Mouse (Mus musculus): ENCODE measurements around the gene Pdcd2l. TPM values are rescaled to one million over a fixed set of nuclear protein-coding genes. Genes with fewer than 3 reads are reported as not detected.

Pdcd2l gene
- polyA plus RNA-seq, 1 experiment from 2014 or later = 56.2 TPM

- H3K36me3 ChIP-seq (ENCODE audit: control insufficient read depth, insufficient read depth, low read length) = peaks cover 9% of the 10 kb centered on the region
- no peaks in the 10 kb centered on the region for H3K27me3 ChIP-seq (ENCODE audit: control insufficient read depth, insufficient read depth, low read depth, low read length)
- H3K9me3 ChIP-seq (ENCODE audit: control insufficient read depth, low read length) = no peaks in the 10 kb centered on the region
- peak overlapping the region; percentile 83 for H3K4me2 ChIP-seq (ENCODE audit: low read depth, low read length)
- H3K4me3 ChIP-seq (ENCODE audit: low read length) = peak overlapping the region; percentile 81
- H3K27ac ChIP-seq (ENCODE audit: low read length) = peak overlapping the region; percentile 89
- 0% methylated on average over 19 of the region's 19 CpGs for WGBS
- ATAC-seq (ENCODE audit: low read depth) = peak; percentile 16; the same call in 1 of the 2 replicates
- H3K4me1 ChIP-seq (replicated peaks; ENCODE audit: control insufficient read depth, insufficient read depth, low read length) = peaks cover 32% of the 10 kb centered on the region
- H3K9ac ChIP-seq (ENCODE audit: low read length) = peak overlapping the region; percentile 88
Measured at GRCm38 (mm10) chr7:34229691-34230111, 33.2 kb upstream of the Pdcd2l start.

GRCm38 (mm10) chr7:34229153-34229552, 32.7 kb upstream of the Pdcd2l start:
- Histone ChIP-seq H3K27me3 (ENCODE audit: control insufficient read depth, insufficient read depth, low read depth, low read length) (no peaks in the 10 kb centered on the region), H3K4me2 (ENCODE audit: low read depth, low read length) (peak overlapping the region; percentile 83), H3K9ac (ENCODE audit: low read length) (peak overlapping the region; percentile 88), H3K27ac (ENCODE audit: low read length) (peak overlapping the region; percentile 89; the same call in 1 of the 2 replicates), H3K4me1 (replicated peaks; ENCODE audit: control insufficient read depth, insufficient read depth, low read length) (peaks cover 32% of the 10 kb centered on the region), H3K36me3 (ENCODE audit: control insufficient read depth, insufficient read depth, low read length) (peaks cover 12% of the 10 kb centered on the region), H3K4me3 (ENCODE audit: low read length) (peak overlapping the region; percentile 81), H3K9me3 (ENCODE audit: control insufficient read depth, low read length) (no peaks in the 10 kb centered on the region)
- ATAC-seq (ENCODE audit: low read depth) = no peak
- WGBS = 9% methylated on average over 5 of the region's 5 CpGs

- Histone ChIP-seq H3K27me3 (ENCODE audit: control insufficient read depth, insufficient read depth, low read depth, low read length) (no peaks in the 10 kb centered on the region), H3K36me3 (ENCODE audit: control insufficient read depth, insufficient read depth, low read length) (peaks cover 12% of the 10 kb centered on the region), H3K27ac (ENCODE audit: low read length) (no peak overlapping the region), H3K4me2 (ENCODE audit: low read depth, low read length) (peak overlapping the region; percentile 83), H3K9me3 (ENCODE audit: control insufficient read depth, low read length) (no peaks in the 10 kb centered on the region), H3K4me3 (ENCODE audit: low read length) (peak overlapping the region; percentile 22), H3K4me1 (replicated peaks; ENCODE audit: control insufficient read depth, insufficient read depth, low read length) (peaks cover 32% of the 10 kb centered on the region), H3K9ac (ENCODE audit: low read length) (peak overlapping the region; percentile 13; the same call in 1 of the 2 replicates)
- 26% methylated on average over 9 of the region's 9 CpGs for WGBS
- no peak for ATAC-seq (ENCODE audit: low read depth)
Measured at GRCm38 (mm10) chr7:34228641-34229040, 32.2 kb upstream of the Pdcd2l start.

GRCm38 (mm10) chr7:34226846-34227245, 30.4 kb upstream of the Pdcd2l start:
- 85% methylated on average over 12 of the region's 12 CpGs for WGBS
- no peak for ATAC-seq (ENCODE audit: low read depth)
- peaks cover 25% of the 10 kb centered on the region for H3K36me3 ChIP-seq (ENCODE audit: control insufficient read depth, insufficient read depth, low read length)
- H3K4me2 ChIP-seq (ENCODE audit: low read depth, low read length) = no peak overlapping the region
- no peaks in the 10 kb centered on the region; the same call in 1 of the 2 replicates for H3K9me3 ChIP-seq (ENCODE audit: control insufficient read depth, low read length)
- H3K27me3 ChIP-seq (ENCODE audit: control insufficient read depth, insufficient read depth, low read depth, low read length) = no peaks in the 10 kb centered on the region
- no peak overlapping the region for H3K9ac ChIP-seq (ENCODE audit: low read length)
- no peak overlapping the region for H3K4me3 ChIP-seq (ENCODE audit: low read length)
- peaks cover 26% of the 10 kb centered on the region for H3K4me1 ChIP-seq (replicated peaks; ENCODE audit: control insufficient read depth, insufficient read depth, low read length)
- no peak overlapping the region for H3K27ac ChIP-seq (ENCODE audit: low read length)

GRCm38 (mm10) chr7:34226086-34226485, 29.6 kb upstream of the Pdcd2l start:
- H3K4me2 ChIP-seq (ENCODE audit: low read depth, low read length) = no peak overlapping the region
- no peak overlapping the region for H3K4me3 ChIP-seq (ENCODE audit: low read length)
- WGBS = 64% methylated on average over 8 of the region's 8 CpGs
- no peaks in the 10 kb centered on the region; the same call in 1 of the 2 replicates for H3K9me3 ChIP-seq (ENCODE audit: control insufficient read depth, low read length)
- no peak overlapping the region for H3K9ac ChIP-seq (ENCODE audit: low read length)
- no peak for ATAC-seq (ENCODE audit: low read depth)
- H3K27ac ChIP-seq (ENCODE audit: low read length) = no peak overlapping the region
- H3K27me3 ChIP-seq (ENCODE audit: control insufficient read depth, insufficient read depth, low read depth, low read length) = no peaks in the 10 kb centered on the region
- peaks cover 26% of the 10 kb centered on the region for H3K4me1 ChIP-seq (replicated peaks; ENCODE audit: control insufficient read depth, insufficient read depth, low read length)
- peaks cover 32% of the 10 kb centered on the region for H3K36me3 ChIP-seq (ENCODE audit: control insufficient read depth, insufficient read depth, low read length)

- peaks cover 37% of the 10 kb centered on the region for H3K36me3 ChIP-seq (ENCODE audit: control insufficient read depth, insufficient read depth, low read length)
- no peaks in the 10 kb centered on the region for H3K27me3 ChIP-seq (ENCODE audit: control insufficient read depth, insufficient read depth, low read depth, low read length)
- H3K9ac ChIP-seq (ENCODE audit: low read length) = no peak overlapping the region
- 92% methylated on average over 6 of the region's 6 CpGs for WGBS
- H3K9me3 ChIP-seq (ENCODE audit: control insufficient read depth, low read length) = no peaks in the 10 kb centered on the region; the same call in 1 of the 2 replicates
- no peak for ATAC-seq (ENCODE audit: low read depth)
- no peak overlapping the region for H3K4me2 ChIP-seq (ENCODE audit: low read depth, low read length)
- H3K27ac ChIP-seq (ENCODE audit: low read length) = no peak overlapping the region
- no peak overlapping the region for H3K4me3 ChIP-seq (ENCODE audit: low read length)
- peaks cover 19% of the 10 kb centered on the region for H3K4me1 ChIP-seq (replicated peaks; ENCODE audit: control insufficient read depth, insufficient read depth, low read length)
Measured at GRCm38 (mm10) chr7:34224308-34224707, 27.8 kb upstream of the Pdcd2l start.

- Histone ChIP-seq H3K4me3 (ENCODE audit: low read length) (no peak overlapping the region), H3K9me3 (ENCODE audit: control insufficient read depth, low read length) (no peaks in the 10 kb centered on the region; the same call in 1 of the 2 replicates), H3K4me1 (replicated peaks; ENCODE audit: control insufficient read depth, insufficient read depth, low read length) (peaks cover 3% of the 10 kb centered on the region; the same call in 1 of the 2 replicates), H3K9ac (ENCODE audit: low read length) (no peak overlapping the region), H3K27me3 (ENCODE audit: control insufficient read depth, insufficient read depth, low read depth, low read length) (no peaks in the 10 kb centered on the region), H3K27ac (ENCODE audit: low read length) (no peak overlapping the region), H3K36me3 (ENCODE audit: control insufficient read depth, insufficient read depth, low read length) (peaks cover 47% of the 10 kb centered on the region), H3K4me2 (ENCODE audit: low read depth, low read length) (no peak overlapping the region)
- no peak for ATAC-seq (ENCODE audit: low read depth)
- WGBS = 95% methylated on average over 10 of the region's 10 CpGs
Measured at GRCm38 (mm10) chr7:34222340-34222739, 25.9 kb upstream of the Pdcd2l start.

- no peak overlapping the region for H3K9ac ChIP-seq (ENCODE audit: low read length)
- H3K9me3 ChIP-seq (ENCODE audit: control insufficient read depth, low read length) = no peaks in the 10 kb centered on the region; the same call in 1 of the 2 replicates
- no peak overlapping the region for H3K4me2 ChIP-seq (ENCODE audit: low read depth, low read length)
- H3K36me3 ChIP-seq (ENCODE audit: control insufficient read depth, insufficient read depth, low read length) = peaks cover 48% of the 10 kb centered on the region
- H3K27ac ChIP-seq (ENCODE audit: low read length) = no peak overlapping the region
- peaks cover 2% of the 10 kb centered on the region; the same call in 1 of the 2 replicates for H3K4me1 ChIP-seq (replicated peaks; ENCODE audit: control insufficient read depth, insufficient read depth, low read length)
- no peak overlapping the region for H3K4me3 ChIP-seq (ENCODE audit: low read length)
- H3K27me3 ChIP-seq (ENCODE audit: control insufficient read depth, insufficient read depth, low read depth, low read length) = no peaks in the 10 kb centered on the region
- WGBS = 82% methylated on average over 9 of the region's 9 CpGs
- ATAC-seq (ENCODE audit: low read depth) = no peak
Measured at GRCm38 (mm10) chr7:34221594-34222250, 25.3 kb upstream of the Pdcd2l start.

- Histone ChIP-seq H3K9ac (ENCODE audit: low read length) (no peak overlapping the region), H3K4me2 (ENCODE audit: low read depth, low read length) (no peak overlapping the region), H3K4me1 (replicated peaks; ENCODE audit: control insufficient read depth, insufficient read depth, low read length) (no peaks in the 10 kb centered on the region), H3K27me3 (ENCODE audit: control insufficient read depth, insufficient read depth, low read depth, low read length) (no peaks in the 10 kb centered on the region), H3K36me3 (ENCODE audit: control insufficient read depth, insufficient read depth, low read length) (peaks cover 56% of the 10 kb centered on the region), H3K9me3 (ENCODE audit: control insufficient read depth, low read length) (no peaks in the 10 kb centered on the region; the same call in 1 of the 2 replicates), H3K27ac (ENCODE audit: low read length) (no peak overlapping the region), H3K4me3 (ENCODE audit: low read length) (no peak overlapping the region)
- 59% methylated on average over 1 of the region's 1 CpGs for WGBS
- no peak for ATAC-seq (ENCODE audit: low read depth)
Measured at GRCm38 (mm10) chr7:34218496-34218895, 22.0 kb upstream of the Pdcd2l start.
